Mouse (Mus musculus): Measurements from ENCODE around the gene Khdc4. TPM values are rescaled to one million over a fixed set of nuclear protein-coding genes. Genes with fewer than 3 reads are reported as not detected.
A peak's percentile ranks its signal among the peaks of the same experiment; 100 is the strongest.

Khdc4 gene
- polyA plus RNA-seq, 1 experiment from 2014 or later, result 106 TPM

DNA sequence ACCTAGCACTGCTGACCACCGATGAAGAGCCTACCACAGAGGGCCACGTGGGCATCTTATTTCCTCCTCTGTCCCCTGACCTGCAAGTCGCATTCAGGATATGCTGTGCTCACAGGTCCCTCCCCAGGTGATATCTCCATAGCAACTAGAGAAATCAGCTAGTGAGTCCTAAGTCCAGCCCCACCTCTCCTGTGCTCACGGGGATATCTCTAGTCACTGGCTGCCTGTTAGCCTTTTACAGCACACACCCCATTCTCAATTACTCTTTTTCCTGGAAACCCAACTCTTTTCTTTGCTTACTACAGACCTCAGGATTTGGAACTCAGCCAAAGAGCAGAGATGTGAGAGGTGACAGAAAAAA lies 61.2 kb downstream of the Khdc4 start:
- Histone ChIP-seq H3K27ac (no peak overlapping the region), H3K4me2 (replicated peaks) (no peak overlapping the region), H3K9ac (no peak overlapping the region), H3K27me3 (no peaks in the 10 kb centered on the region), H3K36me3 (peaks cover 69% of the 10 kb centered on the region), H3K4me3 (no peak overlapping the region), H3K9me3 (peaks cover 15% of the 10 kb centered on the region), H3K4me1 (no peaks in the 10 kb centered on the region)
- WGBS, result 90% methylated on average over 4 of the region's 4 CpGs
- ATAC-seq (ENCODE audit: low FRiP score, low read depth), result no peak

GRCm38 (mm10) chr3:88754283-88754682 lies 68.7 kb downstream of the Khdc4 start:
- ATAC-seq (ENCODE audit: low FRiP score, low read depth), result no peak
- Histone ChIP-seq H3K27me3 (no peaks in the 10 kb centered on the region), H3K27ac (no peak overlapping the region), H3K9ac (no peak overlapping the region), H3K4me1 (peaks cover 10% of the 10 kb centered on the region; the same call in 1 of the 2 replicates), H3K9me3 (no peaks in the 10 kb centered on the region), H3K4me3 (no peak overlapping the region), H3K4me2 (replicated peaks) (no peak overlapping the region), H3K36me3 (peaks cover 31% of the 10 kb centered on the region)
- 80% methylated on average over 4 of the region's 4 CpGs for WGBS

- Histone ChIP-seq H3K9me3 (no peaks in the 10 kb centered on the region), H3K4me2 (replicated peaks) (no peak overlapping the region), H3K27me3 (no peaks in the 10 kb centered on the region), H3K27ac (no peak overlapping the region), H3K36me3 (peaks cover 36% of the 10 kb centered on the region), H3K4me3 (no peak overlapping the region), H3K4me1 (peaks cover 10% of the 10 kb centered on the region; the same call in 1 of the 2 replicates), H3K9ac (no peak overlapping the region)
- 37% methylated on average over 3 of the region's 3 CpGs for WGBS
- ATAC-seq (ENCODE audit: low FRiP score, low read depth), result no peak
These were observed 69.9 kb downstream of the Khdc4 start for GRCm38 (mm10) chr3:88755541-88755940.

DNA sequence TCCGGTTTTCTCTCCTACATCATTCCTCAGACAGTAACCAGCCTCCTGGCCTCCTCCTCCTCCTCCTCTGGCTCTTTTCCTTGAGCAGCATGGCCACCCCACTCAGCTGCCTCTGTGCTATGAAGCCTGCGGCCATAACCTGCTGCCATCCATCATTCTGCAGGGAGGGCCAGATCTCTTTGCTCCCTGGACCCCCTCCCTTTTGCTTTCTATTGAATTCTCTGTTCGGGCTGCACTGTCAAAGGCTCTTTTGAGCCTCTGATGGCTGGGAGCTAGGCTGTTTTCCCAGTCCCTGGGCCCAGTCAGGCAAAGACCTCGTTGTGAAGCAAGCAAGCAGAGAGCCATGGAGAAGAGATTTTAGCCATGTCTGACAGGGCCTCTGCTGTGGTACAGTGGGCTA lies 70.7 kb downstream of the Khdc4 start:
- WGBS, result 57% methylated on average over 4 of the region's 4 CpGs
- Histone ChIP-seq H3K9me3 (no peaks in the 10 kb centered on the region), H3K27me3 (no peaks in the 10 kb centered on the region), H3K9ac (no peak overlapping the region), H3K4me2 (replicated peaks) (no peak overlapping the region), H3K36me3 (peaks cover 37% of the 10 kb centered on the region), H3K4me1 (peaks cover 10% of the 10 kb centered on the region; the same call in 1 of the 2 replicates), H3K27ac (no peak overlapping the region), H3K4me3 (no peak overlapping the region)
- ATAC-seq (ENCODE audit: low FRiP score, low read depth), result no peak

- Histone ChIP-seq H3K4me2 (replicated peaks) (no peak overlapping the region), H3K4me1 (peaks cover 10% of the 10 kb centered on the region; the same call in 1 of the 2 replicates), H3K9me3 (no peaks in the 10 kb centered on the region), H3K4me3 (no peak overlapping the region), H3K27ac (peak overlapping the region; percentile 44; the same call in 1 of the 2 replicates), H3K9ac (peak overlapping the region; percentile 50), H3K27me3 (no peaks in the 10 kb centered on the region), H3K36me3 (peaks cover 43% of the 10 kb centered on the region)
- WGBS, result 28% methylated on average over 5 of the region's 5 CpGs
- no peak for ATAC-seq (ENCODE audit: low FRiP score, low read depth)
These were observed 72.5 kb downstream of the Khdc4 start for GRCm38 (mm10) chr3:88758045-88758500.

GRCm38 (mm10) chr3:88761619-88762018 lies 76.0 kb downstream of the Khdc4 start:
- Histone ChIP-seq H3K4me1 (peaks cover 10% of the 10 kb centered on the region; the same call in 1 of the 2 replicates), H3K27ac (no peak overlapping the region), H3K9me3 (no peaks in the 10 kb centered on the region), H3K9ac (no peak overlapping the region), H3K4me2 (replicated peaks) (no peak overlapping the region), H3K36me3 (peaks cover 40% of the 10 kb centered on the region), H3K27me3 (no peaks in the 10 kb centered on the region), H3K4me3 (no peak overlapping the region)
- no peak for ATAC-seq (ENCODE audit: low FRiP score, low read depth)
- 94% methylated on average over 19 of the region's 19 CpGs for WGBS

DNA sequence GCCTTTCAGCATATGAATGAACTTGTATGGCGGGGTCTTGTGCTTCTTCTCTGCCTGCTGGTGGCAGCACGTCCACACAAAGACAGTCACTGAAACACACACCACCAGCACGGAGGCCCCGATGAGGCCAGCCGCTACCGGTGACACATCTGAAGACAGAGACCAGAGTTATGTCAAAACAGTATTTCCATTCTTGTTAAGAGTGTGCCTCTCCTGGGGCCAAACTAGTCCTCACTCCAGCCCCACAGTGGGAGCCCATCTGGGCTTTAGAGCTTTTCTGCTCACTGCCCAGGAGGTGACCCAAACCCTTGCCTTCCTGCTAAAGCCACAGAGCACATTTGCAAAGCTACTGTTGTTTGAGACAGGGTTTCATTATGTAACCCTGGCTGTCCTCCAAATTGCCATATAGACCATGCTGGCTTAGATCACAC lies 76.8 kb downstream of the Khdc4 start:
- H3K36me3 ChIP-seq, result peaks cover 40% of the 10 kb centered on the region
- no peak overlapping the region for H3K4me2 ChIP-seq (replicated peaks)
- H3K4me1 ChIP-seq, result peaks cover 10% of the 10 kb centered on the region; the same call in 1 of the 2 replicates
- WGBS, result 72% methylated on average over 6 of the region's 6 CpGs
- H3K9ac ChIP-seq, result no peak overlapping the region; the same call in 1 of the 2 replicates
- no peaks in the 10 kb centered on the region for H3K9me3 ChIP-seq
- no peak overlapping the region for H3K4me3 ChIP-seq
- ATAC-seq (ENCODE audit: low FRiP score, low read depth), result no peak
- H3K27ac ChIP-seq, result no peak overlapping the region
- H3K27me3 ChIP-seq, result no peaks in the 10 kb centered on the region

Other genes with a start within 250 kb of the Khdc4 start
- gene Sema4a, start 224.6 kb upstream of the Khdc4 start, polyA plus RNA-seq (2015; fragmentation: Nextera tagmentation; extraction: Ambion mirVana), result 7.9 and 9.9 TPM in 2 replicates
- gene Lmna, start 175.8 kb upstream of the Khdc4 start, polyA plus RNA-seq (2015; fragmentation: Nextera tagmentation; extraction: Ambion mirVana), result 174 and 183 TPM in 2 replicates
- gene Mex3a, start 153.4 kb upstream of the Khdc4 start, polyA plus RNA-seq (2015; fragmentation: Nextera tagmentation; extraction: Ambion mirVana), result 32.9 and 33.9 TPM in 2 replicates
- gene Rab25, start 137.5 kb upstream of the Khdc4 start, polyA plus RNA-seq (2015; fragmentation: Nextera tagmentation; extraction: Ambion mirVana), result 7.7 and 9.3 TPM in 2 replicates
- gene Lamtor2, start 132.7 kb upstream of the Khdc4 start, polyA plus RNA-seq (2015; fragmentation: Nextera tagmentation; extraction: Ambion mirVana), result 147 and 154 TPM in 2 replicates
- 46.6 and 48.2 TPM in 2 replicates for gene Ubqln4, start 132.0 kb upstream of the Khdc4 start, polyA plus RNA-seq (2015; fragmentation: Nextera tagmentation; extraction: Ambion mirVana)
- 294 and 306 TPM in 2 replicates for gene Ssr2, start 109.9 kb upstream of the Khdc4 start, polyA plus RNA-seq (2015; fragmentation: Nextera tagmentation; extraction: Ambion mirVana)
- gene Arhgef2, start 79.8 kb upstream of the Khdc4 start, polyA plus RNA-seq (2015; fragmentation: Nextera tagmentation; extraction: Ambion mirVana), result 105 and 107 TPM in 2 replicates
- not detected in 2 replicates for gene Rxfp4, start 32.7 kb upstream of the Khdc4 start, polyA plus RNA-seq (2015; fragmentation: Nextera tagmentation; extraction: Ambion mirVana)
- 50.1 and 51.1 TPM in 2 replicates for gene Rit1, start 31.0 kb downstream of the Khdc4 start, polyA plus RNA-seq (2015; fragmentation: Nextera tagmentation; extraction: Ambion mirVana)
- gene Syt11, start 89.4 kb downstream of the Khdc4 start, polyA plus RNA-seq (2015; fragmentation: Nextera tagmentation; extraction: Ambion mirVana), result 24.0 and 27.0 TPM in 2 replicates
- gene Gon4l, start 149.4 kb downstream of the Khdc4 start, polyA plus RNA-seq (2015; fragmentation: Nextera tagmentation; extraction: Ambion mirVana), result 12.2 and 14.0 TPM in 2 replicates
- gene Msto1, start 228.2 kb downstream of the Khdc4 start, polyA plus RNA-seq (2015; fragmentation: Nextera tagmentation; extraction: Ambion mirVana), result 45.7 and 48.3 TPM in 2 replicates